Mouse (Mus musculus): ENCODE results near the gene Tssk6.

DNA sequence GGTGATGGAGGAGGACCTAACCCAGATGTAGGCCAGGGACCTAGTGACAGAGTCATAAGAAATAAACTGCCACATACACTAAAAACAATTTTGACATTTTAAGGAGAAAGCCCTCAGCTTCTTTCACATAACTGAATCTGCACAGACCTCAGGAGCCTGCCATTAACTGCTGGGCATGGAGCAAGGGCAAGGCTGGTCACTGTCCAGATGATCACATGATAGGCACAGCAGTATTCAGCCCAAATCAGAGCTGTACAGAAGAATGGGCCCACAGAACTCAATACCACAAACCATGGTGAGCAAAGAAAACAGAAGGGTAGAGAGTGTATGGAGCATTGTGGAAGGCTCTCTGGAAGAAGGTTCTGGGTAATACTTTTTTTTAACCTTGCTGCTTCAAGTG lies 24.9 kb downstream of the Tssk6 start:
- TF ChIP-seq CTCF (IDR thresholded peaks at IDR 0.05; ENCODE audit: extremely low read depth, insufficient read depth, insufficient read length, insufficient replicate concordance), result no peak
- TF ChIP-seq POLR2A (IDR thresholded peaks at IDR 0.05; ENCODE audit: low read depth, low read length), result no peak

Data from spleen, adult 2 months (tissue).